Mouse (Mus musculus) myocyte (in vitro differentiated cells): ENCODE measurements at regions not wholly inside any gene's neighbourhood (a gene's known extent, or its start where the extent isn't known, plus 50 kb on each side); places are given as distances from the start of the nearest gene placed in this dataset.

Experiments used
- CEBPB ChIP-seq: IDR thresholded peaks from 2 replicates; pipeline ENCODE4 v1.6.1; 2011; ENCODE audit warnings: mild to moderate bottlenecking, moderate library complexity; ENCODE audit not compliant: poor library complexity, insufficient read depth, severe bottlenecking
- E2F4 ChIP-seq: IDR thresholded peaks from one replicate; pipeline ENCODE4 v1.6.1; 2011; ENCODE audit warnings: mild to moderate bottlenecking, control low read depth, moderate library complexity; ENCODE audit not compliant: insufficient read depth
- MAX ChIP-seq: IDR thresholded peaks from one replicate; pipeline ENCODE4 v1.6.1; 2011; ENCODE audit warnings: low read depth, mild to moderate bottlenecking, control low read depth
- MYOD1 ChIP-seq, 3 experiments: IDR thresholded peaks; one replicate each; pipeline ENCODE4 v1.6.1; 2011; ENCODE audit warnings: control low read depth in 2 of 3, low read depth in 2 of 3, mild to moderate bottlenecking in 2 of 3, moderate library complexity in 1 of 3; ENCODE audit not compliant: insufficient read length in 2 of 3, control insufficient read depth in 1 of 3
- MYOG ChIP-seq, 3 experiments: IDR thresholded peaks; one replicate each; pipeline ENCODE4 v1.6.1; 2011; ENCODE audit warnings: control low read depth in 2 of 3, low read depth in 2 of 3, mild to moderate bottlenecking in 2 of 3; ENCODE audit not compliant: insufficient read length in 2 of 3, control insufficient read depth in 1 of 3, insufficient read depth in 1 of 3
- POLR2A ChIP-seq: IDR thresholded peaks from one replicate; pipeline ENCODE4 v1.6.1; 2011; ENCODE audit warnings: low read depth, mild to moderate bottlenecking, control low read depth, moderate library complexity; ENCODE audit not compliant: insufficient read length
- POLR2AphosphoS2 ChIP-seq: IDR thresholded peaks from one replicate; pipeline ENCODE4 v1.6.1; 2011; ENCODE audit warnings: low read depth, control low read depth; ENCODE audit not compliant: insufficient read length
- SRF ChIP-seq: IDR thresholded peaks from one replicate; pipeline ENCODE4 v1.6.1; 2011; ENCODE audit warnings: low read depth; ENCODE audit not compliant: control insufficient read depth, insufficient read length
- TCF12 ChIP-seq: IDR thresholded peaks from one replicate; pipeline ENCODE4 v1.6.1; 2011; ENCODE audit warnings: mild to moderate bottlenecking, control low read depth; ENCODE audit not compliant: poor library complexity, insufficient read depth, severe bottlenecking
- TCF3 ChIP-seq: IDR thresholded peaks from one replicate; pipeline ENCODE4 v1.6.1; 2011; ENCODE audit warnings: low read depth, control low read depth; ENCODE audit not compliant: insufficient read length
- USF1 ChIP-seq: IDR thresholded peaks from one replicate; pipeline ENCODE4 v1.6.1; 2011; ENCODE audit warnings: low read depth, mild to moderate bottlenecking, control low read depth, moderate library complexity

- TF ChIP-seq POLR2A: no peak
- TF ChIP-seq MAX: no peak
- TF ChIP-seq TCF12: no peak
- no peak for TF ChIP-seq MYOD1 (IDR thresholded peaks at IDR 0.05; ENCODE audit: control insufficient read depth in 1 of 3, insufficient read length in 2 of 3, low read depth in 2 of 3)
- TF ChIP-seq CEBPB: no peak
- no peak for TF ChIP-seq POLR2AphosphoS2
- no peak for TF ChIP-seq USF1
- TF ChIP-seq SRF: no peak
- TF ChIP-seq MYOG (IDR thresholded peaks at IDR 0.05; ENCODE audit: control insufficient read depth in 1 of 3, insufficient read depth in 1 of 3, insufficient read length in 2 of 3, low read depth in 2 of 3): no peak
- no peak for TF ChIP-seq E2F4
- no peak for TF ChIP-seq TCF3
These were observed 188.1 kb upstream of the Tmprss15 start for GRCm38 (mm10) chr16:79279006-79279405.
